Mouse (Mus musculus): ENCODE measurements around the gene Sh3kbp1. TPM values are rescaled to one million over a fixed set of nuclear protein-coding genes. Genes with fewer than 3 reads are reported as not detected.

Sh3kbp1 gene
- total and polyA plus RNA-seq, 3 experiments: 18.6 to 37.7 TPM; not detected in 1

GRCm38 (mm10) chrX:159953546-159954429 is 326.7 kb downstream of the Sh3kbp1 start:
- H3K27ac ChIP-seq (ENCODE audit: control insufficient read depth, low read depth, low read length): peak overlapping the region; percentile 32; the same call in 1 of the 2 replicates
- peak overlapping the region in 1 of 2 experiments; percentile 43; a peak in 2 of 4 replicates for H3K4me3 ChIP-seq (ENCODE audit: control insufficient read depth in 1 of 2, insufficient read depth in 1 of 2, low read depth in 2 of 2, low read length in 2 of 2)
- TF ChIP-seq TCF12 (IDR thresholded peaks at IDR 0.05; ENCODE audit: low read depth, low read length): peak; percentile 58; the same call in 1 of the 2 replicates
- no peak for TF ChIP-seq NRF1 (IDR thresholded peaks at IDR 0.05; ENCODE audit: insufficient read depth, low read depth, low read length, poor library complexity, severe bottlenecking)
- TF ChIP-seq SIN3A (IDR thresholded peaks at IDR 0.05; ENCODE audit: low read length): 0 out of 2 replicates have a peak, but pooled peaks have one; percentile 27
- TF ChIP-seq E2F4 (IDR thresholded peaks at IDR 0.05; ENCODE audit: borderline replicate concordance, low read depth, low read length): no peak
- peak; percentile 73 to 82 for TF ChIP-seq EP300 (IDR thresholded peaks at IDR 0.05; ENCODE audit: low read depth in 1 of 2, low read length in 2 of 2)
- TF ChIP-seq ETS1 (IDR thresholded peaks at IDR 0.05; ENCODE audit: low read depth, low read length): peak; percentile 66
- TF ChIP-seq MAFK (IDR thresholded peaks at IDR 0.05; ENCODE audit: borderline replicate concordance, low read depth, low read length): no peak
- peak; percentile 64 for TF ChIP-seq RCOR1 (IDR thresholded peaks at IDR 0.05; ENCODE audit: low read depth, low read length)
- TF ChIP-seq MYC (IDR thresholded peaks at IDR 0.05; ENCODE audit: low read depth, low read length): no peak
- peak; percentile 63 for TF ChIP-seq GATA1 (IDR thresholded peaks at IDR 0.05; ENCODE audit: low read depth, low read length)
- H3K4me1 ChIP-seq (ENCODE audit: control insufficient read depth in 1 of 2, insufficient read depth in 2 of 2, low read length in 2 of 2): peaks cover 11 to 13% of the 10 kb centered on the region in 2 experiments
- no peak overlapping the region for H3K9ac ChIP-seq (ENCODE audit: control insufficient read depth, low read depth, low read length, poor library complexity, severe bottlenecking)
- no peaks in the 10 kb centered on the region for H3K27me3 ChIP-seq (ENCODE audit: control insufficient read depth in 1 of 2, insufficient read depth in 2 of 2, low read length in 2 of 2)
- H3K79me2 ChIP-seq (ENCODE audit: control insufficient read depth, insufficient read depth, low read length, poor library complexity): no peaks in the 10 kb centered on the region
- H3K36me3 ChIP-seq (ENCODE audit: control insufficient read depth in 1 of 2, insufficient read depth in 2 of 2, low read length in 2 of 2): peaks cover 0 to 14% of the 10 kb centered on the region in 2 experiments; a peak in 2 of 4 replicates
- no peaks in the 10 kb centered on the region for H3K9me3 ChIP-seq (replicated peaks; ENCODE audit: insufficient read depth, low read length)
- DNase-seq (ENCODE audit: low read depth, low spot score): peak; percentile 70

GRCm38 (mm10) chrX:159954430-159954779 is 327.3 kb downstream of the Sh3kbp1 start:
- peak overlapping the region in 1 of 2 experiments; percentile 43; a peak in 2 of 4 replicates for H3K4me3 ChIP-seq (ENCODE audit: control insufficient read depth in 1 of 2, insufficient read depth in 1 of 2, low read depth in 2 of 2, low read length in 2 of 2)
- H3K36me3 ChIP-seq (ENCODE audit: control insufficient read depth in 1 of 2, insufficient read depth in 2 of 2, low read length in 2 of 2): peaks cover 0 to 14% of the 10 kb centered on the region in 2 experiments; a peak in 2 of 4 replicates
- TF ChIP-seq TCF12 (IDR thresholded peaks at IDR 0.05; ENCODE audit: low read depth, low read length) (no peak), MEF2A (IDR thresholded peaks at IDR 0.05; ENCODE audit: extremely low read depth, insufficient replicate concordance, low read depth, low read length, poor library complexity, severe bottlenecking) (no peak), POLR2AphosphoS2 (IDR thresholded peaks at IDR 0.05; ENCODE audit: low read length) (no peak), MYB (IDR thresholded peaks at IDR 0.05; ENCODE audit: low read depth, low read length) (no peak), MAX (IDR thresholded peaks at IDR 0.05; ENCODE audit: low read length) (no peak), GABPA (IDR thresholded peaks at IDR 0.05; ENCODE audit: low read depth, low read length) (no peak), GATA1 (IDR thresholded peaks at IDR 0.05; ENCODE audit: low read depth, low read length) (no peak), CHD1 (IDR thresholded peaks at IDR 0.05; ENCODE audit: low read depth, low read length) (no peak), ETS1 (IDR thresholded peaks at IDR 0.05; ENCODE audit: low read depth, low read length) (no peak; the same call in 1 of the 2 replicates), CTCF (IDR thresholded peaks at IDR 0.05 in 2 of 3, conservative IDR thresholded peaks at IDR 0.05 in 1 of 3; ENCODE audit: control insufficient read depth in 1 of 3, insufficient read depth in 1 of 3, low read depth in 2 of 3, low read length in 3 of 3, poor library complexity in 1 of 3, severe bottlenecking in 1 of 3) (no peak), E2F4 (IDR thresholded peaks at IDR 0.05; ENCODE audit: borderline replicate concordance, low read depth, low read length) (no peak), POLR2AphosphoS5 (IDR thresholded peaks at IDR 0.05; ENCODE audit: borderline replicate concordance, low read depth, low read length) (no peak), ELF1 (IDR thresholded peaks at IDR 0.05; ENCODE audit: low read depth, low read length) (no peak), MAZ (IDR thresholded peaks at IDR 0.05; ENCODE audit: low read depth, low read length) (no peak), RCOR1 (IDR thresholded peaks at IDR 0.05; ENCODE audit: low read depth, low read length) (no peak), ZC3H11A (IDR thresholded peaks at IDR 0.05; ENCODE audit: low read depth, low read length) (no peak), ZKSCAN1 (IDR thresholded peaks at IDR 0.05; ENCODE audit: low read depth, low read length) (no peak)
- H3K27ac ChIP-seq (ENCODE audit: control insufficient read depth, low read depth, low read length): peak overlapping the region; percentile 32
- no peaks in the 10 kb centered on the region for H3K27me3 ChIP-seq (ENCODE audit: control insufficient read depth in 1 of 2, insufficient read depth in 2 of 2, low read length in 2 of 2)
- no peaks in the 10 kb centered on the region for H3K9me3 ChIP-seq (replicated peaks; ENCODE audit: insufficient read depth, low read length)
- no peak overlapping the region for H3K9ac ChIP-seq (ENCODE audit: control insufficient read depth, low read depth, low read length, poor library complexity, severe bottlenecking)
- DNase-seq (ENCODE audit: low read depth, low spot score): no peak
- H3K4me1 ChIP-seq (ENCODE audit: control insufficient read depth in 1 of 2, insufficient read depth in 2 of 2, low read length in 2 of 2): peaks cover 11 to 13% of the 10 kb centered on the region in 2 experiments
- H3K79me2 ChIP-seq (ENCODE audit: control insufficient read depth, insufficient read depth, low read length, poor library complexity): no peaks in the 10 kb centered on the region
